Mouse (Mus musculus) kidney, embryonic 14.5 days (tissue): ENCODE measurements around the gene Naip1. TPM values are rescaled to one million over a fixed set of nuclear protein-coding genes. Genes with fewer than 3 reads are reported as not detected.
"Not testable (repeated sequence)": the region's sequence is repeated elsewhere in the genome, so short reads cannot be mapped to it uniquely, and the experiment has no call there.

Experiments
- ATAC-seq: fragments of 200-750 bp; cut with Nextera tagmentation; 2 replicates; pipeline ENCODE4 v1.8.0; 2017; ENCODE audit warnings: moderate number of reproducible peaks, mild to moderate bottlenecking, moderate TSS enrichment, moderate library complexity; ENCODE audit not compliant: low FRiP score, low TSS enrichment
- H3K27ac ChIP-seq: fragments of 300-500 bp; sonication (generic); 2 replicates; pipeline ENCODE4 v1.5.1; 2014; ENCODE audit warnings: low read depth, mild to moderate bottlenecking, low read length, moderate library complexity, mixed read lengths
- H3K27me3 ChIP-seq: fragments of 300-500 bp; sonication (generic); 2 replicates; pipeline ENCODE4 v1.6.1; 2014; ENCODE audit warnings: mild to moderate bottlenecking, low read length; ENCODE audit not compliant: control insufficient read depth, insufficient read depth
- H3K36me3 ChIP-seq: fragments of 300-500 bp; sonication (generic); 2 replicates; pipeline ENCODE4 v1.6.1; 2014; ENCODE audit warnings: low read length, mixed read lengths; ENCODE audit not compliant: control insufficient read depth, insufficient read depth
- H3K4me1 ChIP-seq: fragments of 300-500 bp; sonication (generic); 2 replicates; pipeline ENCODE4 v1.6.1; 2014; ENCODE audit warnings: low read length, mixed read lengths; ENCODE audit not compliant: control insufficient read depth, insufficient read depth
- H3K4me2 ChIP-seq: fragments of 300-500 bp; sonication (generic); replicated peaks from 2 replicates; pipeline ENCODE4 v1.6.1; 2014; ENCODE audit warnings: low read depth, mild to moderate bottlenecking, low read length
- H3K4me3 ChIP-seq: fragments of 300-500 bp; sonication (generic); 2 replicates; pipeline ENCODE4 v1.5.1; 2014; ENCODE audit warnings: mild to moderate bottlenecking, low read length
- H3K9ac ChIP-seq: fragments of 300-500 bp; sonication (generic); 2 replicates; pipeline ENCODE4 v1.6.1; 2014; ENCODE audit warnings: low read depth, mild to moderate bottlenecking, low read length, moderate library complexity
- H3K9me3 ChIP-seq: fragments of 300-500 bp; sonication (generic); 2 replicates; pipeline ENCODE4 v1.6.1; 2016; ENCODE audit warnings: low read length; ENCODE audit not compliant: control insufficient read depth
- WGBS: fragments of 180-500 bp; shearing (Covaris S2); extraction: QIAGEN DNeasy Blood & Tissue Kit; methylation state at CpG from one replicate; pipeline ENCODE4 v1.1.7; 2014; 5-methylcytosine and 5-hydroxymethylcytosine counted together
- polyA plus RNA-seq: library from polyadenylated mRNA; unstranded; fragments of >200 nt; fragmentation: Nextera tagmentation; extraction: Ambion mirVana; gene quantifications from 2 replicates; pipeline ENCODE4 v1.2.1, GENCODE M21; 2014

Gene Naip1
- polyA plus RNA-seq, 1 experiment from 2014 or later: 0.04 TPM

GRCm38 (mm10) chr13:100409825-100410224, 42.8 kb downstream of the Naip1 start:
- no peaks in the 10 kb centered on the region for H3K27me3 ChIP-seq
- WGBS: 79% methylated on average over 4 of the region's 4 CpGs
- no peaks in the 10 kb centered on the region for H3K9me3 ChIP-seq
- H3K27ac ChIP-seq: no peak overlapping the region
- no peaks in the 10 kb centered on the region for H3K36me3 ChIP-seq
- H3K4me3 ChIP-seq: no peak overlapping the region
- no peaks in the 10 kb centered on the region for H3K4me1 ChIP-seq
- no peak for ATAC-seq
- no peak overlapping the region for H3K9ac ChIP-seq
- no peak overlapping the region for H3K4me2 ChIP-seq

DNA sequence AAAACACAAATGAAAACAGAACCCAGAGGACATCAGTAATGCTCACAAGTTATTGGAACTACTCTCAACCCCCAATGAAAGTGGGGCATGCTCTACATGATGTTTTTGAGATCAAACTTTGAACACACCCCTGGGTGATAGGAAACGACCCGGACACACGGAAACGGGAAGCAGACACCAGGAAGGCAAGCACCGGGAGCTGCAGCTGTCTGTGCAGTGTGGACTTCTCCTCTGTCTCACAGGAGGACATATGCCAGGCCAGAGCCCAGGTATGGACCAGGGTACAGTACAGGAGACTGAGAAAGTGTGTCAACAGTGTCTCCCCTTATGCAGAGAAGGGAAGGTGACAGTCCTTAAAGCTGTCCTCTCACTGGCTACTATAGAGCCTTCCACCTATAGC, 43.5 kb downstream of the Naip1 start:
- H3K9me3 ChIP-seq: no peaks in the 10 kb centered on the region
- no peak overlapping the region for H3K27ac ChIP-seq
- no peaks in the 10 kb centered on the region for H3K27me3 ChIP-seq
- ATAC-seq: no peak
- H3K4me2 ChIP-seq: no peak overlapping the region
- no peak overlapping the region for H3K4me3 ChIP-seq
- H3K9ac ChIP-seq: no peak overlapping the region
- no peaks in the 10 kb centered on the region for H3K4me1 ChIP-seq
- no peaks in the 10 kb centered on the region for H3K36me3 ChIP-seq
- WGBS: 93% methylated on average over 5 of the region's 5 CpGs

GRCm38 (mm10) chr13:100408242-100408641, 44.4 kb downstream of the Naip1 start:
- no peak overlapping the region for H3K4me2 ChIP-seq
- no peak for ATAC-seq
- 84% methylated on average over 7 of the region's 7 CpGs for WGBS
- H3K4me3 ChIP-seq: no peak overlapping the region
- no peak overlapping the region for H3K9ac ChIP-seq
- no peak overlapping the region for H3K27ac ChIP-seq
- no peaks in the 10 kb centered on the region for H3K27me3 ChIP-seq
- no peaks in the 10 kb centered on the region for H3K4me1 ChIP-seq
- no peaks in the 10 kb centered on the region for H3K36me3 ChIP-seq
- H3K9me3 ChIP-seq: no peaks in the 10 kb centered on the region

DNA sequence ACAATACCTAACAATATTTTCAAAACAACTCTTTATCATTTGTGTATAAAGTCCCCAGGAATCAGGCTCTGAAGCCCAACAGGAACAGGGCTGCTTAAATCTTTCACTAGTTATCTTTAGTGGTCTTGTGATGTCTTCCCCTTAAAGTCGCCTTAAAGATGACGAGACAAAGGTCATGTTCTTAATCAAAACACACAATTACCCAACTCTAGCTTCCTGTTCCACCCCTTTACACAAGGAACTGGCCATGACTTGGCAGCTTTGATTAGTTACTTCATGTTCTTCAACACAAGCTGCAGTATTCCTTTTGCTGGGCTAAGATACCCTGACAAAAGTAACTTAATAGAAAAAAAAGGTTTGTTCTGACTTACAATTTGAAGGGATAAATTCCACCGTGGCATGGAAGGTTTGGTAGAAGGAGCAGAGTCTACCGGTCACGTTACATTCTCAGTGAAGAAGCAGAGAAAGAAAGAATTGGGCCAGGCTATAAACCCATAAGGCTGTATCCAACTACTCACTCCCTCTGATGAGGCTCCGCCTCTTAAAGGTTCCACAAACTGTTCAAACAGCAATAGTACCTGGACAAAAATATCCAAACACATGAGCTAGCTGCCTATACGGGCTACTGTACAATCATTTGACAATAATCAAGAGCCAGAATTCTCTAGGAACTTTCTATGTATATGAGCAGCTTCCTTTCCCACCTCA, 49.6 kb downstream of the Naip1 start:
- H3K4me1 ChIP-seq, ATAC-seq, H3K4me3 ChIP-seq, H3K4me2 ChIP-seq, H3K36me3 ChIP-seq, H3K9ac ChIP-seq, H3K27ac ChIP-seq, H3K9me3 ChIP-seq, H3K27me3 ChIP-seq: not testable (repeated sequence)
- 73% methylated on average over 7 of the region's 7 CpGs for WGBS

DNA sequence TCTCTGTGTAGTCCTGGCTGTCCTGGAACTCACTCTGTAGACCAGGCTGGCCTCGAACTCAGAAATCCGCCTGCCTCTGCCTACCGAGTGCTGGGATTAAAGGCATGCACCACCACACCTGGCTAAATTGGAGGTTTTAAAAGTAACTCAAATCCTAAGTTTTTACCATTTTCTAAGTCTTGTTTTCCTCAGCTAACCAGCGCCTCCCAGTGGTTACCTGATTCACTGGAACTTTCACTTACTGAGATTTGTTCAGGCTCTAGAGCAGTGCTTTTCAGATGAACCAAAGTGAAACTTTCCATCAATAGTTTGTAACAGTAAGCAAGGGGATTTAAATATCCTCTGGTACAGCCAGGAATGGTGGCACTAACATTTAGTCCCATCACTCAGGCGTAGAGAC, 61.6 kb downstream of the Naip1 start:
- ATAC-seq, H3K4me2 ChIP-seq, H3K4me3 ChIP-seq, H3K9ac ChIP-seq, H3K4me1 ChIP-seq, H3K9me3 ChIP-seq, H3K27ac ChIP-seq, H3K27me3 ChIP-seq, H3K36me3 ChIP-seq: not testable (repeated sequence)
- WGBS: 25% methylated on average over 5 of the region's 5 CpGs

DNA sequence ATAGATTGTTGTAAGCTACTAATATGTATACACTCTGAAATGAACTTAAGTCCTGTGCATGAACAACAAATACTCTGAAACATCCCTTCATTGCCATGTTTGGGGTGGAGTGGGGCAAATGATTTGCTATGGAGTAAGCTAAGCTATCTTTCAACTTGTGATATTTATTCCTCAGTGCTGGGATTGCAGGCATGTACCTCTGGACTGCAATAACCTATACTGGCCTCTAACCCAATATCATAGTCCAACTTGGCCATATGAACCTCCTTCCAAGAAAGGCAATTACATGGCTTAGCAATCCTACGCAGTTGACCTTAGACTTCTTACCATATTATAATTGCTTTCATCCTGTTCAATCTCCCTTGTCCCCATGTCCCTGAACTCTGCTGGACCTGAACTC, 82.1 kb downstream of the Naip1 start:
- no peaks in the 10 kb centered on the region for H3K27me3 ChIP-seq
- H3K4me2 ChIP-seq: no peak overlapping the region
- no peaks in the 10 kb centered on the region for H3K4me1 ChIP-seq
- H3K9ac ChIP-seq: no peak overlapping the region
- 92% methylated on average over 1 of the region's 1 CpGs for WGBS
- no peak overlapping the region for H3K4me3 ChIP-seq
- no peak overlapping the region for H3K27ac ChIP-seq
- H3K9me3 ChIP-seq: peaks cover 5% of the 10 kb centered on the region; the same call in 1 of the 2 replicates
- no peaks in the 10 kb centered on the region for H3K36me3 ChIP-seq
- no peak for ATAC-seq

Other genes with a start within 250 kb of the Naip1 start
- gene Naip5, start 206.5 kb downstream of the Naip1 start, polyA plus RNA-seq: 0.43 and 0.46 TPM in 2 replicates
- 0.20 and 0.28 TPM in 2 replicates for gene Naip6, start 135.2 kb downstream of the Naip1 start, polyA plus RNA-seq
- gene Gtf2h2, start 39.7 kb upstream of the Naip1 start, polyA plus RNA-seq: 86.3 and 94.4 TPM in 2 replicates
- gene Ocln, start 99.8 kb upstream of the Naip1 start, polyA plus RNA-seq: 15.8 and 32.7 TPM in 2 replicates
- 12.1 and 18.3 TPM in 2 replicates for gene Marveld2, start 164.1 kb upstream of the Naip1 start, polyA plus RNA-seq
- gene Ak6, start 198.1 kb upstream of the Naip1 start, polyA plus RNA-seq: 316 and 390 TPM in 2 replicates
- 22.2 and 26.3 TPM in 2 replicates for gene Rad17, start 198.2 kb upstream of the Naip1 start, polyA plus RNA-seq
- gene Taf9, start 198.7 kb upstream of the Naip1 start, polyA plus RNA-seq: 16.7 and 20.4 TPM in 2 replicates
- 5.5 and 6.8 TPM in 2 replicates for gene Ccdc125, start 216.8 kb upstream of the Naip1 start, polyA plus RNA-seq